Mouse (Mus musculus) common myeloid progenitor, adult 5-6 weeks (primary cell): ENCODE results near the gene Cirbp. TPM values are rescaled to one million over a fixed set of nuclear protein-coding genes. Genes with fewer than 3 reads are reported as not detected.
"Not testable (repeated sequence)": the region's sequence is repeated elsewhere in the genome, so short reads cannot be mapped to it uniquely, and the experiment has no call there.

Source experiments
- ATAC-seq: replicated peaks from 2 replicates; pipeline ENCODE4 v1.8.0; 2016; ENCODE audit warnings: low read depth, mild to moderate bottlenecking, moderate TSS enrichment, inconsistent platforms; ENCODE audit not compliant: poor library complexity, severe bottlenecking
- total RNA-seq: library from RNA; stranded (forward); fragments of 200-1000, 187-1606 nt; gene quantifications from 2 replicates; pipeline ENCODE4 v1.2.3, GENCODE M21; 2017

Gene Cirbp
- total RNA-seq, 1 experiment from 2014 or later = 65.6 TPM

DNA sequence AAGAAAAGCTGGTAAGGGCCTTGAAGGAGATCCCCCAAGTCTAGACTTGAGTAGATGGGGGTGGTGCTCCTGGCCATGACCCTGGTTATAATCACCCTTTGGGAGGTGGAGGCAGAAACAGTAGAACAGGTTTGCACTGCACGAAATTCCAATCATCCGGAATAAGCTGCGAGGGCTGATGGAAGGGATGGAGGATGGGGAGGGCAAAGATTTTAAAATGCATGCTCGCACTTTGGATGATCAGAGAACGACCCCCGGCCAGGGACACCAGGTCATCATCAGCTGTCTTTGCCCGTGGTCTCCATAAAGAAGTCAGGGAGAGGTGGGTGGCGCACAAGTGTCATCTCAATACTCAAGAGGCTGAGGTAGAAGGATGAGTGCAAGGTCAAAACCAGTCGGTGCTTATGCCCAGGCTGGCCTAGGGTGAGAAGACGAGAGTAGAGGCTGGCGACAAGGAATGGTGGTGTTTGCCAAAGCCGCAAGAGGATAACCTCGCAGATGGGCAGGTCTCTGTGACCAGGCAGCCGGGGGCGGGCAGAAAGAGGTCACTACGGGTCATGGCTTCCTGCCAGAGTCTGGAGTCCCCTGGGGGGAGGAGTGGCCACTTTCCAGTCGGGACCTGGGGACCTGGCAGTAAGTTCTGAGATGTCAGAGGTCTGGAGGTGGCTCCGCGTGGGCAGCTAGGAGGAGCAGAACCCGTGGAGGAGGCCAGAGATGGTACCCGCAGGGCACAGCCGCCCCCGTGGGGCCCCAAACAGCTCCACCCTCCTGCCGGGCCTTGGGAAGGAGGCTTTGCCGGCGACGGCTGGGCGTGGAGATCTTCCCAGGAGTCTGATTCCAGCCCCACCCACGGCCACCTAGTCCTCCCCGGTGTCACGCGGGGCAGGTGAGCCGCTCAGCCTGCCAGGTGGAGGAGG lies 5.1 kb upstream of the Cirbp start:
- no peak for ATAC-seq

DNA sequence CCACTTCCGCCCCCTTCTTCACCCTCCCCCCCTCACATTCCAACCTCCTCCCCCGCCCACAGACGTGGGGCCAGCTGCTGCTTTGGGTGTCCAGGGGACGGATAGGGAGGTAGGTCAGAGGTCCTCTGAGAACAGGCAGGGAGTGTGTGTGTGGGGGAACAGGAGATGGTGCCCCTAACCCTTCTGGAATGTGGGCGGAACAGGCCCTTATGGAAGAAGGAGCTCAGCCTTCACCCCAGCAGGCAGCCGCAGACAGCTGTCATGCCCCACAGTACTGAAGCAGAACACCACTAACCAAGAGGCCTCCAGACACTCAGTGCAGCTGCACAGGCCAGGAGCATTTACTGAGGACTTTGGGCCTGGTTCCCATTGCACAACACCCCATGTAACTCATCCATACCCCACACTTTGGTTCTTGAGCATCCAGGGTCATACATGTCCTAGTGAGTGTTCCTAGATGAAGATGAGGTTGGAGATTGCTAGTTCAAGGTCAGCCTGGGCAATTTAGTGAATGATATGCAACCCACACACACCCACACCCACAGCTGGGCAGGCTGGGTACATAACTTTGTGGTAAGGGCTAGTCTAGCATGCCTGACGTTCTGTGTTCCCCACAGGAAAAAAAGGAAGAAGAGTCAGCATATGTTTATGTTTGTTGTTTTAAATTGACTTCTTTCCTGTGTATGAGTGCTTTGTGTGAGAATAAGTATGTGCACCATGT lies 4.1 kb upstream of the Cirbp start:
- ATAC-seq = no peak

DNA sequence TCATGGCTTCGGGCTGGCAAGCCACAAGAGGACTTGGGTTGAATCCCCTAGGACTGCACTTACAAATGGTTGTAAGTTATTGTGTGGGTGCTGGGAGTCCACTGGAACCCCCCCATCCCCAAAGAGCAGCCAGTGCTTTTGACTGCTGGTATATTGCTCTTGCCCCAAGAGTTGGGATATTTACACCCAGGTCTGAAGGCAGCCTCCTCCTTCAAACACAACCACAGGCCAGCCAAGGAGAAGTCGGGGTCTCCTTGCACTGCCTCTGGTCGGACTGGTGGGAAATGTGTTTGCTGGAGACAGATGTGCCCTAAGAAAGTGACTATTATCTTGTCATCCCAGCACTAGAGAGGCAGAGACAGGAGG lies 3.6 kb upstream of the Cirbp start:
- ATAC-seq = no peak

DNA sequence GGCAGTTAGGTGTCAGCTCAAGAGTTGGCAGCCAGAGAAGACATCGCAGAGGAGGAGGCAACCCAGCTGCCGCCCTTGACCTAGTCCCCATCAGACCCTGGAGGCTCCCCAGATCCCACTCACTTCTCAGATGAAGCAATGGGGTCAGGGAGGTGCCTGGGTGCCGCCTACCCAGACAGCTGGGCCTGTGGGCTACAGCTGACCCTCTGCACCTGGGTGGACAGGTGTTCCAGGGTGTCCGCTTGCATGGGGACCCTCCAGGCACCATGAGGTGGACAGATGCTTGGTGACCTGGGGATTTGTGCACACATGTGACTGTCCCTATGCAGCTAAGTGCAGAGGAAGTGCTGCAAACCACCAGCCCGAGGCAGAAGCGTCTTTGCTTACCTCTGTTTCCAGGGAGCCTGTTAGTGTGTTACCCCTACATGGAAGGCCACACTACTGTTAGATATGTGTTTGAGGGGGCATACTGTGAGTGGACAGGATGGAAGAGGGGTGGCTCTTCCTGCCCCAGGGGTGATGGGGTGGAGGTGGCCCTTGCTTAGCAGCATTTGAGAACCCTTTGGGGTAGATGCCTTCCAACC lies 3.0 kb upstream of the Cirbp start:
- ATAC-seq = no peak

DNA sequence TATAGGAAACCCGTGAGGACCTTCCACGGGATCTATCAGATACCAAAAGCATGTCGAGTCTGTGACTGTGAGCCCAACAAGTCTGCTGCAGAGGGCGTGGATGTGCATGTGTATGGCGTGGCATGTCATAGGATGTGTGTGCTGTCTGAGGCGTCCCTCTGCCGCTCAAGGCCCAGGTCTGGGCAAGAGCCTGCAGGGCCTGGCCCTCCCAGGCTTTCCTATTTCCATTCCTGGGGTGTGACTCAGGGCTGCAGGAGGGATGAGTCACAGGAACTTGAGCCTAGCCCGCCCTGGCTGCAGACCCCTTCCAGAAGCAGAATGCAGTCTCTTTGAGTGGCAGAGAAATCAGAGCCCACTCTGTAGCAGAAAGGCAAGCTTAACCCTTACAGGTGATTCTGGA lies 2.1 kb upstream of the Cirbp start:
- ATAC-seq = no peak

DNA sequence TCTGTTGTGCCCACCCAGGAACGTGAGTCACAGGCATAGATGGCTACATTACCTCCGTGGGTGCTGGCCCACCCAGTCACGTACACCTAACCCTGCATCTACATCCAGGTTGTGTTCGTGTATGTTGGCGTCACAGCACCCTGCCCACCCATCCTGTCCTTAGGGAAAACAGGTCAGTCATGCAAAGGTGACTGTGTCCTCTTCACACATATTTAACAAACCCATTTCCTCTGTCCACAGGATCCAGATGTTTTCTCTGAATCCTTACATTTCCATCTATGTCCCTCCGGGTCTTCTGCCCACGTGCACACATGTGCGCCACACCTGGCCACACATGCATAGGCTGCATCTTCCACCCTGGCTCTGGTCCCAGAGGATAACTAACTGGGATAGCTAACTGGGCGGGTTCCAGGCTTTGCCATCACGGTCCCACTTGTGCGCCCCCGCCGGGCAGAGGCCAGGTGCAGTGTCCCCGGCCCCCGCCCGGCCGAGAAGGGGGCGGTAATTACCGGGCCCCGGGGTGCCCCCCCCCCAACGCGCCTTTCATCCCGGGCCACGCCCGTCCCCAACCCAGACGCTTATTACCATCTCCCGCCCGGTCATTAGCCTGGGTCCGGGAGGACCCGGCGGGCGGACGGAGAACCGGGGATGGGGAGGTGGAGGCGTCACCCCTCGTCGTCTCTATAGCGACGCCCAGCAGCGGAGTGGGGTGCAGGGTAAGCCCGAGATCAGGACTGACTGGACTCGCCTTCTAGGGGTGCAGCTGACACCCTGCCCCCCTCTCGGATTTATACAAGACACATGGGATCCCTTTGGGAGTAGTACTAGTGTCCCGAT lies 1.4 kb upstream of the Cirbp start:
- no peak for ATAC-seq

DNA sequence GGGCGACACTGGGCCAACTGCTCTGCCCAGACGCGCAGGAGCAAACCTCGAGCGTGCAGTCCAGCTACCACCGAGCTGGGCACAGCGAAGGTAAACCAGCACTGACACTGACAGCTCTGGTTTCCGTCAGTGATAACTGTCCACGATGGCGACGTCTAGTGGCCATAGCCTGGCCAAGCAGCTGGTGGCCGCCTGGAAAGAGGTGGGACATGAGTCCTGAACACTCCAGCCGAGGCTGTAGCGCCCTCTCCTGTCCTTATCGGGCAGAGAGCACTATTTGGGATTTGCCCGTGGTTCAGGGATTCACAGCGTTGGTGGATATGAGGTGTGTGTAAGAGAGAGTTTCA lies 814 bp upstream of the Cirbp start:
- ATAC-seq = peak; percentile 48

DNA sequence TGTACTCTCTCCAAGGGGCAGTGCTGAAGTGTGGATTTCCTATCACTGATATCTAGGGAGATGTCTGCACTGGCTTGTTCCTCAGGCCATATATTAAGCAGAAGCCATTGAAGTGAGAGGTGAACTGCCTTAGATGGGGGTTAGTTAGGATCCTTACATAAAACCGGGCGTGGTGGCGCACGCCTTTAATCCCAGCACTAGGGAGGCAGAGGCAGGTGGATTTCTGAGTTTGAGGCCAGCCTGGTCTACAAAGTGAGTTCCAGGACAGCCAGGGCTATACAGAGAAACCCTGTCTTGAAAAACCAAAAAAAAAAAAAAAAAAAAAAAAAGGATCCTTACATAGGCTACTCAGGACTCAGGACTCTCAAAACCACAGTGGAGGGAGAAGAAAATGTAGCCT lies 351 bp downstream of the Cirbp start:
- not testable (repeated sequence) for ATAC-seq

DNA sequence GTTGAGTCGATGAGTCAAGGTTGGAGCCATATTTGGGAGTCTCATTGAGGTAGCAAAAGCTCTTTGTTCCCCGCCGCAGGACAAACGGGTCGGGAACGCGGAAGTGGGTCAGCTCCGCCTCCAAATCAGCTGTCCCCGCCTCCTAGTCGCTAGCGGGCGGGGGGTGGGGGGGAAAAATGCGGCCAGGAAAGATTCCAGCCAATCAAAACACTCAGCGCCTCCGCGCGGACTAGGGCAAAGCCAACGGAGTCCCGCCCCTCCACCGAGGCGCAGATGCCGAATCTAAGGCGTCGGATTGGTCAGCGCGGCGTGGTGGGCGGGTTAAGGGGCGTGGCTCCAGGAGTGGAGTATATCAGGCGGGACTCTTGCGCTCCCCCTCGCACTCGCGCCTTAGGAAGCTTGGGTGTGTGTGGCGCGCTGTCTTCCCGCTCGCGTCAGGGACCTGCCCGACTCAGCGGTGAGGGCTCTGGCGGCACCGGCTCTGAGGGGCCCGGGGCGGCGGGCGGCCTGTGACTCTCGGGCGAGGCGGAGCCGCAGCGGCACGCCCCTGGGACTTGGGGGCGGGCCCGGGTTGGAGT lies 1.8 kb downstream of the Cirbp start:
- ATAC-seq = peak; percentile 70

DNA sequence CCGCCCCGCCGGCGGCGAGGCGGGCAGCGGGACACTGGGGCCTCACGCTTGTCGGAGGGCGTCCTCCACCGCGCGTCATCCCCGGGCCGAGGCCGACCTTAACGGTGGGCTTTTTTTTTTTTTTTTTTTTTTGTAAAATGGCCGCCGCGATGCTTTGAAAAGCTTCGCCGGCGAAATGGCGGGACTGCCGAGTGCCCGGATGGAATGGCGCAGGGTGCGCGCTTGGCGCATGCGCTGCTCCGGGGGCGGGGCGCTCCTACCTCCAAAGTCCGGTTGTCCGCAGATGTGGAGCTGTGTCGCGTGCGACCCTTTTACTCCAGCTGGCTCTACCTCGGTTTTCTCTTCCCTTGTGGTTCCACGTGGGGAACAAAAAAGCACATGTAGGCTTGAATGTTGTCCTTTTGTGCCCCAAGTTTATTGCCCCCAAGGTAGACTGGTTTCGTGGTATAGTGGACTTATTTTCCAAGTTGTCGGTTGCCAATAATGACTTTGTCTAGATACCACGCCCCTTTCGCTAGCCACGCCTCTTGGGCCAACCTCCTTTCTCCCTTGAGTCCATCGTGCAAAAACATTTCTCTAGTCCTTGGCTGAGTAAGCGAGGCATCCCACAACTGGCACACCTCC lies 2.4 kb downstream of the Cirbp start:
- ATAC-seq = peak; percentile 27

DNA sequence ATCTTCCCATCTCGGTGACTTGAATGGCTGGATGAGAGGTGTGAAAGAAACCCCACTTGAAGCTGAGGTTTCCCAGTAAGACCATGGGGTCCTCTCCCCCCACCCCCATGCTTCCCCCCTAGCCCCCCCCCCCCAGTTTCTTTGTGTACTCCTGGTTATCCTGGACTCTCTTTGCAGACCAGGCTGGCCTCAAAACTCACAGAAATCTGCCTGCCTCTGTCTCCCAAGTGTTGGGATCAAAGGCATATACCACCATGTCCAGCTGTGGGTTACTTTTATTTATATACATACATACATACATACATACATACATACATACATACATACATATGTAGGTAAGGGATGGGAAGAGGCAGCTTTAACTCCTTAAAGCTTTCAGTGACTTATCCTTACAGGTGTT lies 3.3 kb downstream of the Cirbp start:
- no peak for ATAC-seq

DNA sequence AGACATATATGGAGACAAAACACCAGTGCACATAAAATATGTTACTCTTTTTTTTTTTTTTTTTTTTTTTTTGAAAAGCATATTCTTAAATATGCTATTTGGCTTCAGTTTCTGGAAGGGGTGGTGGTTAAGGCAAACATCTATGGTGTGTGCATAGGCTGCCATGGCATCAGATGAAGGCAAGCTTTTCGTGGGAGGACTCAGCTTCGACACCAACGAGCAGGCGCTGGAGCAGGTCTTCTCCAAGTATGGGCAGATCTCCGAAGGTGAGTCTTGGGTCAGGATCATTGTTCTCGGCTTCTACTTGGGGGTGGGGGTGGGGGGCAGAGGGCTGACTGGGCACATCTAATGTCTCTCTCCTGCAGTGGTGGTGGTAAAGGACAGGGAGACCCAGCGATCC lies 3.9 kb downstream of the Cirbp start:
- ATAC-seq = no peak

DNA sequence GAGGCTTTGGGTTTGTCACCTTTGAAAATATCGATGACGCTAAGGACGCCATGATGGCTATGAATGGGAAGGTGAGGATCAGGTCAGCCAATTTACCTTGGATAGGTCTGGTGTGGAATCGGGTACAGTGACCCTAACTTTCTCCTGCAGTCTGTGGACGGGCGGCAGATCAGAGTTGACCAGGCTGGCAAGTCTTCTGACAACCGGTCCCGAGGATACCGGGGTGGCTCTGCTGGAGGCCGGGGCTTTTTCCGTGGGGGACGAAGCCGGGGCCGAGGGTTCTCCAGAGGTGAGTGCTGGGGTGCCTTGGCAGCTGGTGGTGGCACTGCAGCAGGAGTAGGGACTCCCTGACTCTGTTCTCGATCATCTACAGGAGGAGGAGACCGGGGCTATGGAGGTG lies 4.3 kb downstream of the Cirbp start:
- ATAC-seq = no peak

DNA sequence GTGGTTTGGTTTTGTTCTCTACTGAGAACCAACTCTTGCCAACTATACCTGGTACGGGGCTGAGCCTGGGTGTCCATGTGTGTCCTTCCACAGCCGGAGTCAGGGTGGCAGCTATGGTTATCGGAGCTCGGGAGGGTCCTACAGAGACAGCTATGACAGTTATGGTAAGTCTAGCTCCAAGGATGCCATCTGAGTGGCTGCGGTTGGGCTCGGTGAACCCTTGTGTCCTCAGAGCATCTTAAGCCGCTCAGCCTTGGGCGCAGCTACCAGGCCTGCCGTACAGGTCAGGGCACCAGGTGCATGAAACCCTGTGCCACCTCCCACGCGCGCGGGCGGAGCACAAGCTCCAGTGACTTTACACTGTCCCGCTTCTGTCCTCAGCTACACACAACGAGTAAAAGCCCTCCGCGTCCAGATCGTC lies 4.8 kb downstream of the Cirbp start:
- no peak for ATAC-seq

DNA sequence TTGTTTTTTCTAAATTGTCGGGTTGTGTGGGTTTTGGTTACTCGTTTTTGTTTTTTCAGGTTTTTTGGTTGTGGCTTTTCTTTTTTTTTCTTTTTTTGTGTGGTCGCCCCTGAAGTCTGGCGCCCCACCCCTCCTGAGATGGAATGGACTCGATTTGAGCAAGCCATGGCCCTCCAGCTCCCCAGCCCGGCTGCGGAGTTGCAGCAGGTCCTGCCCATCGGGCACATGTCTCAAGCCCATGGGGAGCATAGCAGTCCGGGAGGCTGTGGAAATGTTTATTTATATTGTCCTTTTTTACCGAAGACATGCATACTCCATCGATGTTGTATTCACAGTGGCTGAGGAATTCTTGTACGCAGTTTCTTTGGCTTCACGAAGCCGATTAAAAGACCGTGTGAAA lies 5.5 kb downstream of the Cirbp start:
- ATAC-seq = no peak

DNA sequence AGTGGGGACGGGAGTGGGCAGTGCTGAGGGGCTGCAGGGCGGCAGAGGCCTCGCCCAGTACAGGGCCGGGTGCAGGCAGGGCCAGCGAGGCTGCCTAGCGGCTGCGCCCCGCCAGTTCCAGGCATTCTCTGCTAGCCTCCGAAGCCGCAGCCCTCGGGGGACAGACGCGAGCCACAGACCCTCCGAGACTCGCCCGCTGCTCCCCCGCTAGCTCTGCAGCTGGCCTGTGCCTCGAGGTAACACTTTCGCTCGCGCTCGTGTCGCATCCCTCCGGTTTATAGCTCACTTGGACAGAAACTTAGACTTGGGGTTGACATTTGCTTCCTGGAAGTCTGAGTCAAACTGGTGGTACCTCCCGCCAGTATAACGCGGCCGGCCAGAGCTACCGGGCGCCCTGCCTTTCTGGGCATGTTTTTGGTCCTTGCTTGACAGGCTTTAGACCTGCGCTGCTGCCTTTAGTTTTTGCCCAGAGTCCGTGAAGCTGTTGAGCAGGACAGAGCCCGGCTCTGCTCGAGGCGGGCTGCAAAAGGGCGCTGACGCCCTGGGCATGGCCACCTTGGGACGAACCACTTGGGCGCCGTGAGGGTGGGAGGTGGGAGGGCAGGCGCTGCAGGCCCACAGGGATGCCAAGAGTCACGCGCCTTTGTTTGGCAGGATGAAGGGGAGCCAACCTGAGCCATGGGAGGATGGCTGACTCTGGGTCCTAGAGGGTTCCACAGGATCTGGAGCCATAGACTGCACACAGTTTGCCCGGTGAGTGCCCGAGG lies 6.2 kb downstream of the Cirbp start:
- no peak for ATAC-seq

DNA sequence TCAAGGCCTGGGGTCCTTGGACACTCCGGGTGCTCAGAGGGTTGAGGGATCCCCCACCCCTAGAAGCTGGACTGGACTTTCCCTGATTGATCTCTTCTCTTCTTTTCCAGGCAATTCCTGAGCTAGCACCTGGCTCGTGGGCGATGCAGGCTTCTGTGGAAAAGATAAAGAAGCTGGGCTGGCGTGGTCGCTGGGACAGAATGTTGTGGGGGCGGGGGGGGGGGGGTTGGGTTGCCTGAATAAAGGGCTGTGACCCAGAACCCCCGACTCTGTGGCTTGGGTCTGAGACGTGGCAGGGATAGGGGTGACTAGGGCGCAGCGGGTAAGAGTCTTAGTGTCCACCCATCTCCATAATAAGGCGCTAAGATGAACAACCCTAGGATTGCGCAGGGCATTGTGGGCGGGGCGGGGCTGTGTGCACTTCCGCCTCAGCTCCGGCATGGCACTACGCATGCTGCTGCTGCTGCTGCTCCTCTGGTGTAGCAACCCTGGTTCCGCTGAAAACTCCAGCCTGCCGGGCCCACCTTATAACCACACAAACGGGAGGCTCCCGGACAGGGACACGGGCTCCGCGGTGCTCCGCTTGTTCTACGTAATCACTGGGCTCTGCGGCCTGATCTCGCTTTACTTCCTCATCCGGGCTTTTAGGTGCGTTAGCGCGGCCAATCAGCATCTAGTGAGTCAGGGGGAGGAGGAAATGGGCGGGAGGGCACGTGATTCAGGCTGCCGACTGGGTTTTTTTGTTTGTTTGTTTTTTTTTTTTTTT lies 6.9 kb downstream of the Cirbp start, which contains the start of gene 1600002K03Rik:
Gene 1600002K03Rik (plus strand): TSS at position 418 of the 766 bp plus-strand sequence.
- peak; percentile 74 for ATAC-seq

DNA sequence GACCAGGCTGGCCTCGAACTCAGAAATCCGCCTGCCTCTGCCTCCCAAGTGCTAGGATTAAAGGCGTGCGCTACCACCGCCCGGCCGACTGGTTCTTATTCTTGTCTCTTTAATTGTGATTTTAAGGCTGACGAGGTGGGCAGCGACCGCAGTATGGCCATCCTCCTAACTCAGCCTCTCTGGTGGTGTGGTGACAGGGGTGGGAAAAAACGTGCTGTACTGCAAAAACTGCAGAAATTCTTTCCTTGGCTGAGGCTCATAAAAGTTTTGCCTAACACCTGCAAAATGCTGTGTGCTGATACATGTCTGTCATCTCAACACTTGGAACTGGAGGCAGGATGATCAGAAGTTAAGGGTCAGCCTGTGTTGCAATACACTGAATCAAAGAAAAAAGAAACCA lies 7.6 kb downstream of the Cirbp start:
- no peak for ATAC-seq
